Mouse (Mus musculus) G1E (cell line): ENCODE results near the gene Spcs3. TPM values are rescaled to one million over a fixed set of nuclear protein-coding genes. Genes with fewer than 3 reads are reported as not detected.

Experiments
- ATAC-seq: 2 replicates; pipeline ENCODE4 v1.8.0; 2016; ENCODE audit warnings: mild to moderate bottlenecking; ENCODE audit not compliant: insufficient number of reproducible peaks, poor library complexity, low FRiP score, severe bottlenecking; ENCODE audit errors: extremely low read depth
- DNase-seq: peaks from one replicate; pipeline ENCODE4 v3.0.0; 2012; ENCODE audit warnings: low spot score
- H3K27me3 ChIP-seq: 2 replicates; pipeline ENCODE4 v1.6.1; 2012; ENCODE audit warnings: mild to moderate bottlenecking, low read length, inconsistent platforms; ENCODE audit not compliant: insufficient read depth
- H3K36me3 ChIP-seq: replicated peaks from 2 replicates; pipeline ENCODE3; 2012; ENCODE audit warnings: mild to moderate bottlenecking, inconsistent platforms
- H3K4me1 ChIP-seq: 2 replicates; pipeline ENCODE4 v1.6.1; 2012; ENCODE audit warnings: low read depth, low read length, inconsistent platforms, mixed read lengths; ENCODE audit not compliant: insufficient read depth
- H3K4me3 ChIP-seq: 2 replicates; pipeline ENCODE4 v1.5.1; 2012; ENCODE audit warnings: low read depth, mild to moderate bottlenecking, inconsistent platforms, low read length, moderate library complexity, mixed read lengths
- H3K9me3 ChIP-seq: replicated peaks from 2 replicates; pipeline ENCODE4 v1.6.1; 2012; ENCODE audit warnings: inconsistent platforms
- CTCF ChIP-seq: IDR thresholded peaks from 2 replicates; pipeline ENCODE4 v1.5.1; 2012; ENCODE audit warnings: low read depth, low read length, inconsistent platforms, mixed read lengths
- GATA1 ChIP-seq: IDR thresholded peaks from 2 replicates; pipeline ENCODE4 v1.6.1; 2012; ENCODE audit warnings: borderline replicate concordance, low read length, inconsistent platforms, mixed read lengths
- GATA2 ChIP-seq: IDR thresholded peaks from 2 replicates; pipeline ENCODE4 v1.6.1; 2012; ENCODE audit warnings: low read depth, low read length, inconsistent platforms, borderline replicate concordance
- POLR2AphosphoS5 ChIP-seq: IDR thresholded peaks from 2 replicates; pipeline ENCODE4 v1.6.1; 2012; ENCODE audit warnings: low read depth, low read length, inconsistent platforms; ENCODE audit not compliant: insufficient replicate concordance
- TAL1 ChIP-seq: conservative IDR thresholded peaks from 2 replicates; pipeline ENCODE4 v1.6.1; 2012; ENCODE audit warnings: low read depth, low read length, inconsistent platforms, mixed read lengths
- polyA plus RNA-seq: library from polyadenylated mRNA; stranded (reverse); fragments of >175 nt; gene quantifications from 2 replicates; pipeline ENCODE4 v1.2.3, GENCODE M21; 2012
- total RNA-seq, 2 experiments: library from RNA; stranded (forward) in 1 of 2; stranded (reverse) in 1 of 2; fragments of 200-1000 nt in 1 of 2; fragments of >200 nt in 1 of 2; fragmentation: Nextera tagmentation in 1 of 2; gene quantifications; 2 replicates each; pipeline ENCODE4 v1.2.3; 2014 to 2017

Gene Spcs3
- total and polyA plus RNA-seq, 3 experiments: 37.5 to 246 (median 110) TPM

DNA sequence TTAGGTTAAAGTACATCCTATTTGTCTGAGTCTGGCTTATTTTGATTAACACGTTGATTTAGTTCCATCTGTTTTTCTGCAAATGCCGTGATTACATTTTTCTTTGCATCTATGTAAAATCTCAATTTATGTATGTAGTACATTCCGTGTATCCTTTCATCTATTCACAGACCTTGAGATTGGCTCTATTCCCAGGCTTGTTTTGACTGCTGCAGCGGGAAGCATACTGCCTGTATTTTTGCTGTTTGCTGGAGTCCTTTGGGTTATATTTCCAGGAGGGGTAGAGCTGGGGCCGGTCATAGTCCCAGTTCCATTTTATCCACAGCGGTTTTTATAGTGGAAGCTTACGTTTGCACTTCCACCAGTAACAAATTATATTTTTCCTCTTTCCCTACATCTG lies 26.7 kb downstream of the Spcs3 start:
- H3K36me3 ChIP-seq: no peaks in the 10 kb centered on the region
- peaks cover 6% of the 10 kb centered on the region for H3K4me1 ChIP-seq
- no peak overlapping the region for H3K4me3 ChIP-seq
- DNase-seq (no peak), ATAC-seq (no peak)
- TF ChIP-seq CTCF (no peak), POLR2AphosphoS5 (no peak)
- no peaks in the 10 kb centered on the region for H3K9me3 ChIP-seq
- no peaks in the 10 kb centered on the region for H3K27me3 ChIP-seq

DNA sequence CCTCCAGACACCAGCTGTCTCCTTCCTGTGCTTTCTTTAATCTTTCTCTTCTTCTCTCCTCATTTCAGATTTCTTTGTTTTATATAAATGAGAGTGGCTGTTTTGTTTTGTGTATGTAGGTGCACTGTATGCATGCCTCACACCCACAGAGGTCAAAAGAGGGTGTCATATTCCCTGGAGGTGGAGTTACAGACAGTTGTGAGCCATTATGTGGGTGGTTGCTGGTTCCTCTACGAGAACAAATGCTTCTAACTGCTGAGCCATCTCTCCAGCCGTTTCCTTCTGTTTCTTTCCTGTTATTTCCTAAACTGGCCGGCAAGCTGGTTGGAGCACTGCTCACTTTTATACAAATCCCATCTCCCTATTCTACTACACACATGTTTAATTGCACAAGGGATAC lies 35.9 kb downstream of the Spcs3 start:
- Histone ChIP-seq H3K4me1 (no peaks in the 10 kb centered on the region), H3K9me3 (no peaks in the 10 kb centered on the region), H3K4me3 (no peak overlapping the region), H3K27me3 (peaks cover 4% of the 10 kb centered on the region), H3K36me3 (no peaks in the 10 kb centered on the region)
- DNase-seq (no peak), ATAC-seq (no peak)
- TF ChIP-seq CTCF: no peak
- no peak for TF ChIP-seq TAL1
- TF ChIP-seq POLR2AphosphoS5: no peak
- TF ChIP-seq GATA1: no peak
- TF ChIP-seq GATA2: no peak

DNA sequence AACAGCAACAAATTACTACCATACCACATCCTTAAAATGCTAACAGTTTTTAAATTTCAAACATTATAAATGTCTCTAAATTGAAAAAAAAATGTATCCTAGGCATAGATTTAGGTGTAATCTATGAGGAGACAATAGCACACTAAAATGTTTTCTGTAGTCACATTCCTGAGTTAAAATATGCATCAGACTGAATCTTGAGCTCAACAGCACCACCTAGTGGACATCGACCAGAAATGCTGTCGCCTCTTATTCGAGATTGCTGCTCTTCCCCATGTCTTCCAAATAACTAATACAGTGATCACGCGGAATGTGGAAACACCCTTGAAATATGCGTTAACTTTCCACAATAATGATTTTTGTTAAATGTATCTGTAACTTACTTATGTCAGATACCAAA lies 36.7 kb downstream of the Spcs3 start:
- H3K4me3 ChIP-seq: no peak overlapping the region
- H3K9me3 ChIP-seq: no peaks in the 10 kb centered on the region
- no peak for DNase-seq
- H3K4me1 ChIP-seq: no peaks in the 10 kb centered on the region
- no peaks in the 10 kb centered on the region for H3K36me3 ChIP-seq
- peak; percentile 45; the same call in 1 of the 2 replicates for ATAC-seq
- H3K27me3 ChIP-seq: peaks cover 7% of the 10 kb centered on the region
- peak; percentile 74 for TF ChIP-seq CTCF
- no peak for TF ChIP-seq GATA1

DNA sequence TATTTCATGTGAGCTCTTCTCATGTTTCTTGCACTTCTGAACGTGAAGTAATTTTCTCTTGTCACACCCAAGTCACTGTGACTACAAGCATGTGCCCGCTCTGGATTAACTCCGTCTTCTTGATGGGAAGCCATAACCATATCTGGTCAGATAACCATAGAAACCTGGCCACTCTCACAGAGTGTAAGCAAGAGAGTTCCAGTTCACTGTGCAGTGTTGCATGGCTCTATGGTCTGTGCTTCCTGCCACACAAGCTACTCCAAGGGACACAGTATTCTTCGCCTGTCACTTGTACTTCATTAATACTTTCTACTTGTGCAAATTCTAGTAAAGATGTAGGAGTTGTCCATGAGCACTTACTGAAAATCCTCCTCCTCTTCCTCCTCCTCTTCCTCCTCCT lies 37.9 kb downstream of the Spcs3 start:
- no peaks in the 10 kb centered on the region for H3K36me3 ChIP-seq
- H3K4me3 ChIP-seq: no peak overlapping the region
- no peak for DNase-seq
- H3K4me1 ChIP-seq: no peaks in the 10 kb centered on the region
- no peak for TF ChIP-seq POLR2AphosphoS5
- TF ChIP-seq GATA1: no peak
- no peak for TF ChIP-seq TAL1
- no peak for TF ChIP-seq CTCF
- no peak for TF ChIP-seq GATA2
- no peaks in the 10 kb centered on the region for H3K9me3 ChIP-seq
- no peak for ATAC-seq
- H3K27me3 ChIP-seq: peaks cover 7% of the 10 kb centered on the region

DNA sequence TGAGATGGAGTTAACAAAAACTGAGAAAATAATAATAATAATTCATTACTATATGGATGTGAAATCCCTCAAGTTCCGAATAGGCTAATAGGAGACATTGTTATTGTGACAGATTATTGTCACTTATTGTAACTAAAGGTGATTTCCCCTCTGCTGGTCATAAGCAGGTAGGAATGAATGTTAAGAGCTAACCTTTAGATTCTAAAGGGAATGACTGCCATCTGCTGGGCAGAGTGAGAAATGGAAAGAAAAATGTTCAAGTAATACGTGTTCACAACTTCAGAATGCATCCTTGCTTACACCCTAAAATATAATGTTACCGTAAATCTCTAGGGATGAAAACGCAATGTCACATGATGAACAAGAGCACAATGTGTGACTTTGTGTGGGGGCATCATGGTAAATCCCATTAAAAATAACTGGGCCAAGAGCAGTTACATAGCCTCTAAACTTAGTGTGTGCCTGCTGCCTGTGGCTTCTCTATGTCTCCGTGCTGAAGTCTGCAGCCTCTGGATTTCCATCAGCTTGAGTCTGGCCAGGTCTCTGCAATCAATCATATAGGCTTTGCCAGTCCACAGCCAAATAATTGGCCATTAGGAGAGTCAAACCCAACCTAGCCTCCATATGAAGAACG lies 38.6 kb downstream of the Spcs3 start:
- no peak overlapping the region for H3K4me3 ChIP-seq
- no peaks in the 10 kb centered on the region for H3K9me3 ChIP-seq
- DNase-seq (no peak), ATAC-seq (no peak)
- H3K27me3 ChIP-seq: peaks cover 11% of the 10 kb centered on the region
- H3K4me1 ChIP-seq: no peaks in the 10 kb centered on the region
- no peaks in the 10 kb centered on the region for H3K36me3 ChIP-seq
- no peak for TF ChIP-seq POLR2AphosphoS5
- no peak for TF ChIP-seq GATA1
- TF ChIP-seq TAL1: no peak
- TF ChIP-seq CTCF: no peak
- TF ChIP-seq GATA2: no peak

DNA sequence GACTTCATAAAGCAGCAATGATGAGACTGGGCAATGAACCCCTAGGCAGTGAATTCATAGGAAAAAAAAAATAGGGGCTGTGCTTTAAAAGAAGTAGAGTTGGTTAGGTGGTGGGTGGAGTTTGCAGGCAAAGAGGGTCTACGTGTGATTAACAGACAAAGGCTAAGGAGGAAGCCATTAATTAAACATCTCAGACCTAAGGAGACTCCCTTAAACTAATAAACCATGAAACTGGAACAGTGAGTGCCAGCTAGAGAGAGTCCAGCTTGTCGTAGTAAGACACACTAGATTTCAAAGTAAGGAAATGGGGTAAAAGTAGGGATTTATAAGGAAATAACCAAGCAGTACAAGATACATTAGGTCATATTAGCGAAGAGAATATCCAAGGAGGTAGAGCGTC lies 41.4 kb downstream of the Spcs3 start:
- DNase-seq (no peak), ATAC-seq (no peak)
- TF ChIP-seq GATA1 (no peak), GATA2 (no peak), POLR2AphosphoS5 (no peak), TAL1 (no peak), CTCF (no peak)
- Histone ChIP-seq H3K36me3 (no peaks in the 10 kb centered on the region), H3K4me1 (no peaks in the 10 kb centered on the region), H3K27me3 (peaks cover 11% of the 10 kb centered on the region), H3K4me3 (no peak overlapping the region), H3K9me3 (no peaks in the 10 kb centered on the region)

DNA sequence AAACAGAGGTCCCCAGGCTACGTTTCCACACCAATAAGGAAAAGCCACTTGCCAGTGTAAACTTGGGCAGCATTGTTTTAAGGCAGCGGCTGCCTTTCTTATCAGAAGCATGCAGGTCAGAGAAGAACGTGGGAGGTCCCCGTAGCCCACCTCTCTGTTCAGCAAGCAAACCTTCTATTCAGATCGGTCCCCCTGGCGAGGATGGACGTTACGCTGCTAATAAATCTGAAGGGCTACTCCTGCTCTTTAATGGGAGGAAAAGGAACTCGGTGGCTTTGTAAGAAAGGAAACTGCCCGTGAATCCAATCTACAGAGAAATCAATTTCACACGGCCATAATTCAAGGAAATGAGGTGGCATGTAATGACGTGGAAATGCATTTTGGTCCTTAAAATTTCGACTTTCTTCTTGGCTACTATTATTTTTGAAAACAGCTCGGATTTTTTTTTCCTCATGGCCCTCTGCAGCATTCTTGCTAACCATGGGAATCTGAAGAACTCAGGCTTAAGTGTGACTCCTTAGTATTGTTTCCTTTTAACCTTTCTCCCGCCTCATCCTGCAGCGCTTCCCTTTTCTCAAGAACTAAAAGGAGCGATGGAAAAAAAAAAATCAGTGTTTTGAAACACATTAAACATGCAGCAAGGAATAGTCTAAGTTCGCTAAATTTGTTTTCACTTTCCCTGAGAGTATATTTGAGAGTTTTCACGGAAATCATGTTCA lies 43.1 kb downstream of the Spcs3 start:
- Histone ChIP-seq H3K9me3 (no peaks in the 10 kb centered on the region), H3K4me3 (no peak overlapping the region), H3K27me3 (peaks cover 11% of the 10 kb centered on the region), H3K36me3 (no peaks in the 10 kb centered on the region), H3K4me1 (no peaks in the 10 kb centered on the region)
- no peak for TF ChIP-seq TAL1
- no peak for TF ChIP-seq POLR2AphosphoS5
- no peak for TF ChIP-seq CTCF
- no peak for TF ChIP-seq GATA1
- no peak for TF ChIP-seq GATA2
- no peak for ATAC-seq
- DNase-seq: no peak

Other genes starting within 250 kb of the Spcs3 start
- gene Asb5, start 418 bp downstream of the Spcs3 start, total RNA-seq (2014; fragmentation: Nextera tagmentation): not detected in 2 replicates
- gene Asb5, start 418 bp downstream of the Spcs3 start, total RNA-seq (2017): 0.06 and 0.38 TPM in 2 replicates
- gene Asb5, start 418 bp downstream of the Spcs3 start, polyA plus RNA-seq: 0.14 TPM in 1 of 2 replicates, not detected in the other
- not detected in 2 replicates for gene Spata4, start 70.8 kb upstream of the Spcs3 start, total RNA-seq (2014; fragmentation: Nextera tagmentation)
- gene Spata4, start 70.8 kb upstream of the Spcs3 start, total RNA-seq (2017): not detected in 2 replicates
- gene Spata4, start 70.8 kb upstream of the Spcs3 start, polyA plus RNA-seq: not detected in 2 replicates